Mouse (Mus musculus): ENCODE measurements around the gene Klf3.

- TF ChIP-seq CTCF (IDR thresholded peaks at IDR 0.05; ENCODE audit: low read depth, low read length), result no peak
- TF ChIP-seq POLR2A (IDR thresholded peaks at IDR 0.05; ENCODE audit: insufficient read depth, low read length), result no peak
Observed at GRCm38 (mm10) chr5:64876086-64876830, 73.1 kb downstream of the Klf3 start.

All from ES-Bruce4 (cell line).